Mouse (Mus musculus): ENCODE measurements around the gene Ndufaf8. TPM values are rescaled to one million over a fixed set of nuclear protein-coding genes. Genes with fewer than 3 reads are reported as not detected.
A peak's percentile ranks its signal among the peaks of the same experiment; 100 is the strongest.

Gene Ndufaf8
- polyA plus RNA-seq, 1 experiment from 2014 or later = 63.4 TPM

DNA sequence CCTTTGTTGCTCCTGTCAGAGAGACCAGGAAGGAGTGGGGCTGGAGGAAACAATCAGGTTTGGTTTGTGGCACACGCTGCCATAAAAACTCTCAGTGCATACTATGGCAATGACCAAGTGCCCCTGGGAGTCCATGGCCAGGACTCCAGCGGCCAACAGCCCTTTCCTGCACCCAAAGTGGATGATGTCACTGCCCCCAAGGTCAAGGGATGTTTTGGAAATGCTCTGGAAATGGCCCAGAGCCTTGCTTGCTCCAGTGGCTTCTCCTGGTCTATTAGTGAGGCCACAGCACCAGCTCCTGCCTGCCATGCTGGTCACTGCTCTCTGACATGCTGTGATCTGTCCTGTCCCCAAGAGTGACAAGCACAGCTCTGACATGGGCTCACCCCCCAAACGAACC is 22.5 kb upstream of the Ndufaf8 start:
- Histone ChIP-seq H3K36me3 (replicated peaks; ENCODE audit: insufficient read depth, low read length) (peaks cover 5% of the 10 kb centered on the region), H3K4me3 (ENCODE audit: low read depth, low read length) (no peak overlapping the region), H3K27ac (ENCODE audit: low read depth) (no peak overlapping the region), H3K27me3 (ENCODE audit: insufficient read depth, low read length) (no peaks in the 10 kb centered on the region), H3K9ac (replicated peaks) (no peak overlapping the region), H3K4me1 (ENCODE audit: insufficient read depth) (no peaks in the 10 kb centered on the region), H3K9me3 (ENCODE audit: low read length) (no peaks in the 10 kb centered on the region), H3K4me2 (ENCODE audit: low read depth, low read length) (no peak overlapping the region)
- TF ChIP-seq CTCF (IDR thresholded peaks at IDR 0.05; ENCODE audit: low read depth) = no peak
- TF ChIP-seq EP300 (IDR thresholded peaks at IDR 0.05; ENCODE audit: low read depth) = no peak
- ATAC-seq = no peak
- 71% methylated on average over 3 of the region's 3 CpGs for WGBS (ENCODE audit: insufficient replicate concordance)
- no peak for DNase-seq

DNA sequence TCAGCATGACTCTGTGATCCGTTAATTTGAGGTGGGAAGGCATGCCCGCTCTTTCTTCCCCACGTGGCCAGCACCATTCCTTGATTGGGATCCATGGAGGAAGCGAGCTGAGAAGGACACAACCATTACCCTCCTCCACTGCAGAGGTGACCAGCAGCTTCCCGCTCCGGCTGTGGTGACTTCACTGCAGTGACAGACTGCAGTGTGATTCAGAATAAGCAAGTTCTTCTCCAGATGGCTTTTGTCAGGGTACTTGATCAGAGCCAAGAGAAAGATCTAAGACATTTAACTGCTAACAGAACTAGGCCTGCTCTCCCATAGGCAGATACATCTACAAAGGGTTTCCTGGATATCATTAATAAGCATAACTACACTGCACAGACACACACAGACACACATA is 18.4 kb upstream of the Ndufaf8 start:
- peaks cover 5% of the 10 kb centered on the region for H3K36me3 ChIP-seq (replicated peaks; ENCODE audit: insufficient read depth, low read length)
- no peak for TF ChIP-seq EP300 (IDR thresholded peaks at IDR 0.05; ENCODE audit: low read depth)
- no peak for TF ChIP-seq CTCF (IDR thresholded peaks at IDR 0.05; ENCODE audit: low read depth)
- H3K4me1 ChIP-seq (ENCODE audit: insufficient read depth) = 0 out of 2 replicates have a peak, but pooled peaks cover under 1% of the 10 kb centered on the region
- no peaks in the 10 kb centered on the region for H3K9me3 ChIP-seq (ENCODE audit: low read length)
- no peak overlapping the region for H3K4me2 ChIP-seq (ENCODE audit: low read depth, low read length)
- DNase-seq = no peak
- H3K27ac ChIP-seq (ENCODE audit: low read depth) = no peak overlapping the region
- H3K4me3 ChIP-seq (ENCODE audit: low read depth, low read length) = no peak overlapping the region
- WGBS (ENCODE audit: insufficient replicate concordance) = 81% methylated on average over 6 of the region's 6 CpGs
- no peaks in the 10 kb centered on the region for H3K27me3 ChIP-seq (ENCODE audit: insufficient read depth, low read length)
- H3K9ac ChIP-seq (replicated peaks) = no peak overlapping the region
- no peak for ATAC-seq

DNA sequence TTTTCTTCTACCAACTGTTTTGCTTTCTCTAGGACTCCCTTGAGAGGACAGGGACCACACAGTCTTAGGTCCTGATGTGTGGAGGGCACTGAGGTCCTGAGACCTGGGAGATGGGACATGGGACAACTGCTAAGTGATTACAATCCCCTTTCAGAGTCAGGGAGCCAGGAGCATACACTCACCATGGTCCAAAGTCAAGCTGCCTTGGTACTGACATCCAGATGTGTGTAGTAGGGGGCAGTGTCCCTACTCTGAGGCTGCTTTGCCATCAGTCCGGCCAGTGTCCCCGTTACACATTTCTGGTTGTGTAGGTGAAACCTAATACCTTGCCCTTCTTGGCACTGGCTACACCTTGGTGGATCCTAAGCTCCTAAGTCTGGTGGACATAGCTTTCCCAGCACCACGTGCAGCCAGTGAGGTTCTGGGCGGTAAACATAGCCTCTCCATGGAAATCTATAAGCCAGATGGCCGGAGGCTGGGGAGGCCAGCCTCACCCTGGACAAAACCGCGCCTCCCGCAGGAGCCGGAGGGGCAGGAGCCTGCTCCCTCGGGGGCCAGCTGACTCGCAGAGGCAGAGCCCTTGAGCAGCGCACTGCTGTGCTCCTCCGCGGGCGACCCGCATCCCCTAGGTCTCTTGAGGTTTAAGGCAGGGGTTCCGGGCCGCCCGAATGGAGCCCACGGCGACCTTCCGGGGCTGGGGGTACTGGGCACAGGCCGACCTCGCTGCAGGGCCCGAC is 12.7 kb upstream of the Ndufaf8 start:
- DNase-seq (peak; percentile 48), ATAC-seq (peak; percentile 58)
- no peaks in the 10 kb centered on the region for H3K9me3 ChIP-seq (ENCODE audit: low read length)
- peak overlapping the region; percentile 83 for H3K9ac ChIP-seq (replicated peaks)
- H3K4me1 ChIP-seq (ENCODE audit: insufficient read depth) = peaks cover 11% of the 10 kb centered on the region
- TF ChIP-seq CTCF (IDR thresholded peaks at IDR 0.05; ENCODE audit: low read depth) (no peak), EP300 (IDR thresholded peaks at IDR 0.05; ENCODE audit: low read depth) (no peak)
- 0 out of 2 replicates have a peak, but pooled peaks cover 2% of the 10 kb centered on the region for H3K27me3 ChIP-seq (ENCODE audit: insufficient read depth, low read length)
- H3K27ac ChIP-seq (ENCODE audit: low read depth) = no peak overlapping the region
- H3K36me3 ChIP-seq (replicated peaks; ENCODE audit: insufficient read depth, low read length) = peaks cover 6% of the 10 kb centered on the region
- WGBS (ENCODE audit: insufficient replicate concordance) = 1% methylated on average over 25 of the region's 25 CpGs
- peak overlapping the region; percentile 95 for H3K4me3 ChIP-seq (ENCODE audit: low read depth, low read length)
- H3K4me2 ChIP-seq (ENCODE audit: low read depth, low read length) = peak overlapping the region; percentile 100

DNA sequence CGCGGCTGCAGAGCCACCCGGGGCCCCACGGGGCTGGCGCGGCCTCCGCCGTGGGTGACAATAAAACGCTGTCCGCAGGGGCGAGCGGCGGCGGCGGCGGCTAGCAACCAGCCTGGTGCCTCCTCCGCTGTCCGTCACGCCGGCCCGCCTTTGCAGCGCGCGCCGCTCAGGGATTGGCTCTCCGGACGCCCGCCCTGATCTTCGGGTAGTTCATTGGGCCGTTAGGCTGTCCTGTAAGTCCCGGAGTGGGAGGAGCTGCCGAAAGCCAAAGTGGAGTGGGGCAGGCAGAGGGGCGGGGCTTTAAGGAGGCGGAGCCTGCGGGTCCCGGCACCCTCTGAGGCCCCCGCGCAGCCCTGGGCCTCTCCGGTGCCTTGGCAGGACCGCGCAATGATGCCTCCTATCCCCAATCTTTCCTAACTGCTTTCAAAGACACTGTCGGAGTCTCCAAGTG is 12.0 kb upstream of the Ndufaf8 start, which contains the start of gene Cep131:
TSS of gene Cep131 (minus strand) at position 126 of the 451 bp plus-strand sequence.
- DNase-seq = peak; percentile 98
- Histone ChIP-seq H3K27me3 (ENCODE audit: insufficient read depth, low read length) (0 out of 2 replicates have a peak, but pooled peaks cover 2% of the 10 kb centered on the region), H3K9me3 (ENCODE audit: low read length) (no peaks in the 10 kb centered on the region), H3K4me2 (ENCODE audit: low read depth, low read length) (peak within 1 kb of the TSS; percentile 100), H3K36me3 (replicated peaks; ENCODE audit: insufficient read depth, low read length) (peaks cover 12% of the 10 kb centered on the region), H3K4me1 (ENCODE audit: insufficient read depth) (peaks cover 11% of the 10 kb centered on the region), H3K4me3 (ENCODE audit: low read depth, low read length) (peak within 1 kb of the TSS; percentile 95), H3K27ac (ENCODE audit: low read depth) (no peak within 1 kb of the TSS), H3K9ac (replicated peaks) (peak within 1 kb of the TSS; percentile 83)
- TF ChIP-seq EP300 (IDR thresholded peaks at IDR 0.05; ENCODE audit: low read depth) (no peak), CTCF (IDR thresholded peaks at IDR 0.05; ENCODE audit: low read depth) (no peak)
- under 1% methylated on average over 42 of the region's 42 CpGs for WGBS (ENCODE audit: insufficient replicate concordance)
- ATAC-seq = peak; percentile 100

DNA sequence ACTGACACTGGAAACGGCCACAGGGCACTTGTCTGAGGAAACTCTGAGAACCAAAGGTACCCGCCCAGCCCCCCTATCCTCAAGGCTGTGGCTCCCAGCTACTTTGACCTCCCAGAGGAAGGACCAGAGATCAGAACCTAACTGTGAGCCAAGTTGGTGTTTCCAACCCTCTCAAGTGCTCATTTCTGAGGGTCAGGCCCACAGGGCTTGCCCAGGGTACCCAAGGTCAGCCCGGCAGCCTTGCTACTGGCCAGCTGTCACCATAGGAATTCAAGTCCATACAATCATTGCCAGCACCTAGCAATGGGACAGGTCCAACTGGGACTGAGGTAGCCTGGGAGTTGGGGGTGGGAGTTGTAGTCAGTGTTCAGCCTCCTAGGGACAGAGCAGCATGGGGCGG is 8.1 kb upstream of the Ndufaf8 start:
- H3K9me3 ChIP-seq (ENCODE audit: low read length) = no peaks in the 10 kb centered on the region
- H3K4me2 ChIP-seq (ENCODE audit: low read depth, low read length) = no peak overlapping the region
- peaks cover 38% of the 10 kb centered on the region for H3K36me3 ChIP-seq (replicated peaks; ENCODE audit: insufficient read depth, low read length)
- DNase-seq (no peak), ATAC-seq (no peak)
- no peaks in the 10 kb centered on the region for H3K27me3 ChIP-seq (ENCODE audit: insufficient read depth, low read length)
- WGBS (ENCODE audit: insufficient replicate concordance) = 86% methylated on average over 4 of the region's 4 CpGs
- no peak overlapping the region for H3K4me3 ChIP-seq (ENCODE audit: low read depth, low read length)
- H3K9ac ChIP-seq (replicated peaks) = no peak overlapping the region
- peaks cover 7% of the 10 kb centered on the region for H3K4me1 ChIP-seq (ENCODE audit: insufficient read depth)
- H3K27ac ChIP-seq (ENCODE audit: low read depth) = no peak overlapping the region
- TF ChIP-seq EP300 (IDR thresholded peaks at IDR 0.05; ENCODE audit: low read depth) (no peak), CTCF (IDR thresholded peaks at IDR 0.05; ENCODE audit: low read depth) (no peak)

DNA sequence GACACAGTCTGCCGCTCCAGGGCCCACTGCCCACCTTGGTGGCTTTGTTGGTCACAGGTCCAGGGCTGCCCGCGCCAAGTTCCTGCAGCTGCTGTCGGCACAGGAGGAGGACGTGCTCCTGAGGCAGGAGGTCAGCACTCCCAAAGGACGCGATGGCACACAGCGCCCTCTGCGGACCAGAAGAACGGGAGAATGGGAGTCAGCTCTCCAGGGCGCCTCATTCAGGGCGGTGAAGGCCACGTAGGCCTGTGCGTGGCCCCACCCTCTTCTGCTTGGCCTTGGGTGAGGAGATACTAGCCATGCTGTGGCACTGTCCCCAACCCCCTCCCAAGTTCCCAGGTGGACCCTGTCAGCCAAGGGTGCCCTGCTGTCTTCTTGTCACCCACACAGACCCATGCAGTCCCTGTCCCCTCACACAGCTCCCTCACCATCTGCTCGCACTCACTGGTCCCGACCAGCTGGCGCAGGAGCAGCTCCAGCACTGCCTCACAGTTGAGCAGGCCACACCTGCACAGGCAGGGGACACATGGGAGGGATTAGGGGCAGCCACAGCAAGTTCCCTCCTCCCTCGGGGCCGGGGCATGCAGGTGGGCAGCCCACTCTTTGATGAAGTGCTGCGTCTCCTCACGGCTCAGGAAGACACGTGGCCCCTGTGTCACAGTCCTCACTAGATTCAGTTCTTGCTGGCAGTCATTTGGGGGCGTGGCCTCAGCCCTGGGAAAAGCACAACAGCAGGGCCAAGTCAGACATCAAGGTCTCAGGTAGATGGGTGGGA is 5.7 kb upstream of the Ndufaf8 start:
- Histone ChIP-seq H3K27me3 (ENCODE audit: insufficient read depth, low read length) (no peaks in the 10 kb centered on the region), H3K4me1 (ENCODE audit: insufficient read depth) (peaks cover 8% of the 10 kb centered on the region), H3K36me3 (replicated peaks; ENCODE audit: insufficient read depth, low read length) (peaks cover 44% of the 10 kb centered on the region), H3K27ac (ENCODE audit: low read depth) (no peak overlapping the region), H3K4me2 (ENCODE audit: low read depth, low read length) (no peak overlapping the region), H3K9ac (replicated peaks) (no peak overlapping the region), H3K9me3 (ENCODE audit: low read length) (no peaks in the 10 kb centered on the region), H3K4me3 (ENCODE audit: low read depth, low read length) (no peak overlapping the region)
- ATAC-seq (no peak), DNase-seq (no peak)
- 84% methylated on average over 23 of the region's 23 CpGs for WGBS (ENCODE audit: insufficient replicate concordance)
- no peak for TF ChIP-seq EP300 (IDR thresholded peaks at IDR 0.05; ENCODE audit: low read depth)
- TF ChIP-seq CTCF (IDR thresholded peaks at IDR 0.05; ENCODE audit: low read depth) = no peak
